Mouse (Mus musculus) urinary bladder, adult 2 months (tissue): ENCODE measurements around the gene Inpp5e. TPM values are rescaled to one million over a fixed set of nuclear protein-coding genes. Genes with fewer than 3 reads are reported as not detected.

ENCODE experiments used
- DNase-seq: peaks from one replicate; pipeline ENCODE4 v3.0.0; 2022; ENCODE audit warnings: low spot score
- polyA plus RNA-seq: library from polyadenylated mRNA; depleted of rRNA; stranded (reverse); fragments of >200 nt; gene quantifications from 2 replicates; pipeline ENCODE4 v1.2.3, GENCODE M21; 2012; rRNA removed

The Inpp5e gene
- polyA plus RNA-seq, 1 experiment = 28.0 TPM

GRCm38 (mm10) chr2:26362991-26363390, 46.0 kb downstream of the Inpp5e start:
- no peak for DNase-seq

- no peak for DNase-seq
Observed at GRCm38 (mm10) chr2:26360772-26361171, 48.2 kb downstream of the Inpp5e start, which contains the start of gene Card9. Gene Card9 (minus strand): TSS chr2:26360918.

GRCm38 (mm10) chr2:26359983-26360382, 49.0 kb downstream of the Inpp5e start:
- no peak for DNase-seq

GRCm38 (mm10) chr2:26358667-26359320, 50.2 kb downstream of the Inpp5e start:
- no peak for DNase-seq

- no peak for DNase-seq
Observed at GRCm38 (mm10) chr2:26357484-26357883, 51.5 kb downstream of the Inpp5e start.

- no peak for DNase-seq
Observed at GRCm38 (mm10) chr2:26356678-26357077, 52.3 kb downstream of the Inpp5e start.

- DNase-seq = no peak
Observed at GRCm38 (mm10) chr2:26356231-26356630, 52.8 kb downstream of the Inpp5e start.

GRCm38 (mm10) chr2:26354401-26354800, 54.6 kb downstream of the Inpp5e start:
- no peak for DNase-seq

- DNase-seq = no peak
Observed at GRCm38 (mm10) chr2:26353066-26353980, 55.7 kb downstream of the Inpp5e start.

GRCm38 (mm10) chr2:26352291-26352910, 56.6 kb downstream of the Inpp5e start:
- DNase-seq = peak; percentile 49

- peak; percentile 87 for DNase-seq
Observed at GRCm38 (mm10) chr2:26351358-26352290, 57.4 kb downstream of the Inpp5e start, which contains the start of gene Dnlz. Gene Dnlz (minus strand): TSS chr2:26352110.

- DNase-seq = no peak
Observed at GRCm38 (mm10) chr2:26348241-26348640, 60.8 kb downstream of the Inpp5e start.

Other genes starting within 250 kb of the Inpp5e start
- gene Lhx3, start 200.9 kb downstream of the Inpp5e start, polyA plus RNA-seq = 0.03 TPM in 1 of 2 replicates, not detected in the other
- 19.1 and 20.6 TPM in 2 replicates for gene Qsox2, start 171.7 kb downstream of the Inpp5e start, polyA plus RNA-seq
- 1.0 and 1.3 TPM in 2 replicates for gene Ccdc187, start 114.6 kb downstream of the Inpp5e start, polyA plus RNA-seq
- 17.1 and 20.7 TPM in 2 replicates for gene Gpsm1, start 93.7 kb downstream of the Inpp5e start, polyA plus RNA-seq
- 18.0 and 18.9 TPM in 2 replicates for gene Dnlz, start 57.1 kb downstream of the Inpp5e start, polyA plus RNA-seq
- gene Card9, start 48.3 kb downstream of the Inpp5e start, polyA plus RNA-seq = 4.9 TPM in 2 replicates
- gene Snapc4, start 28.6 kb downstream of the Inpp5e start, polyA plus RNA-seq = 30.7 and 32.0 TPM in 2 replicates
- gene Entr1, start 19.9 kb downstream of the Inpp5e start, polyA plus RNA-seq = 115 and 140 TPM in 2 replicates
- 57.3 and 69.9 TPM in 2 replicates for gene Pmpca, start 19.9 kb downstream of the Inpp5e start, polyA plus RNA-seq
- 41.7 and 46.3 TPM in 2 replicates for gene Sec16a, start 36.0 kb upstream of the Inpp5e start, polyA plus RNA-seq
- gene Notch1, start 107.5 kb upstream of the Inpp5e start, polyA plus RNA-seq = 21.4 and 33.4 TPM in 2 replicates
- 155 and 208 TPM in 2 replicates for gene Egfl7, start 170.8 kb upstream of the Inpp5e start, polyA plus RNA-seq
- not detected in 2 replicates for gene Gm20532, start 177.4 kb upstream of the Inpp5e start, polyA plus RNA-seq
- 48.3 and 63.6 TPM in 2 replicates for gene Agpat2, start 195.2 kb upstream of the Inpp5e start, polyA plus RNA-seq
- 11.5 and 12.5 TPM in 2 replicates for gene Fam69b, start 219.3 kb upstream of the Inpp5e start, polyA plus RNA-seq